9 mouse cellular contexts compared by ENCODE assay signal in the genomic region with DNA sequence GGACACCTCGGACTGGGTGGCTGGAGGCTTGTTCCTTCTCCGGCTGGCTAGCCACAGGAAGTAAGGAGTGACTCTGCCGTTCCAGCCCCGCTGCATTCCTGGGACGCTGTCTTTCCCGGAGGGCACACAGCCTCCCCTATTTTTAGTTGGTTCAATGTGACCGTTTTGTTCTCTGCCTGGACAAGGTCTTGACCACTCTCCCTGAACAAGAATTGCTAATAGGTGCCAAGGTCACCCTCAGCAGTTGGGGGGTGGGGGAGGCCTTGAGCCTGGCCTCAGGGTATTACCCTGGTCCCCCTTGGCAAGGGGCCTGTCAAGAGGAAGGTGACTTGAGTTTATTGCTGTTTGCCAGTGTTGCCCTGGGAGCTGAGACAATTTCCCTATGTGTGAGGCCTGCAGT. TPM values are rescaled to one million over a fixed set of nuclear protein-coding genes. Genes with fewer than 3 reads are reported as not detected.
DNase-seq lines count a peak whose midpoint lies in the region; ATAC-seq lines count a peak whose summit lies in the region.
"Had no signal": no experiment of that assay in that cellular context is flagged by ENCODE, and none has a peak within 500 bp of the region (broad histone marks: within the 10 kb centered on the region; RNA-seq: fewer than 3 reads in every experiment).

No protein-coding gene starts in this region.

- peak; percentile 52 for DNase-seq in cerebellum, adult 9-10 months
- DNase-seq in cerebellum, postnatal 4 days (ENCODE audit: low spot score in 2 of 2): no peak
- peak; percentile 46 for DNase-seq in ZHBTc4 (ENCODE audit: low read depth, low spot score)
- peak; percentile 56 for DNase-seq in kidney, postnatal 10 days
- DNase-seq in left cerebral cortex, adult 9 months (ENCODE audit: low spot score in 2 of 2): no peak
- no peak for DNase-seq in spleen, postnatal 4 days (ENCODE audit: low spot score in 2 of 2)
- DNase-seq in thymus, adult 18-20 months: no peak
- DNase-seq: forebrain, postnatal 0 days had no signal

- no peaks in the 10 kb centered on the region for H3K36me3 ChIP-seq in heart, embryonic 15.5 days

- peak overlapping the region; percentile 37 for H3K4me2 ChIP-seq in heart, embryonic 15.5 days

- ATAC-seq in heart, embryonic 15.5 days (replicated peaks; ENCODE audit: insufficient number of reproducible peaks, insufficient read depth, low FRiP score, low read depth): peak; percentile 13
- ATAC-seq: forebrain, postnatal 0 days had no signal

- peak overlapping the region; percentile 33 for H3K9ac ChIP-seq in heart, embryonic 15.5 days
- H3K9ac ChIP-seq: forebrain, postnatal 0 days had no signal

- 35% methylated on average over 7 of the region's 7 CpGs for WGBS in heart, embryonic 15.5 days

- peak overlapping the region; percentile 94 for H3K27ac ChIP-seq in heart, embryonic 15.5 days

- peaks cover 86% of the 10 kb centered on the region for H3K4me1 ChIP-seq in heart, embryonic 15.5 days (replicated peaks)

- H3K27me3 ChIP-seq in heart, embryonic 15.5 days: no peaks in the 10 kb centered on the region

- H3K9me3 ChIP-seq in heart, embryonic 15.5 days (replicated peaks): no peaks in the 10 kb centered on the region

- H3K4me3 ChIP-seq in heart, embryonic 15.5 days: no peak overlapping the region

RNA-seq across cellular contexts. Expression of a gene that starts 49.9 kb away (rescaled TPM):
- polyA plus RNA-seq in heart, embryonic 15.5 days (2015; fragmentation: Nextera tagmentation; extraction: Ambion mirVana): 186 and 190 TPM in 2 replicates

Comparison
In these comparisons a context has a peak if more than half of its experiments do, and no peak if none do; other contexts are left out.
1. DNase-seq: peak in cerebellum, adult 9-10 months (single experiment), ZHBTc4 (single experiment) and kidney, postnatal 10 days (single experiment); none in cerebellum, postnatal 4 days (0 of 2), left cerebral cortex, adult 9 months (0 of 2), spleen, postnatal 4 days (0 of 2) and thymus, adult 18-20 months (0 of 2).